Mouse (Mus musculus) splenic B cell, adult 2 months (primary cell): ENCODE measurements around the gene Ankrd22.
A peak's percentile ranks its signal among the peaks of the same experiment; 100 is the strongest.

Experiments used
- DNase-seq: peaks from one replicate; pipeline ENCODE4 v3.0.0-alpha.2; 2011; ENCODE audit warnings: low read depth, low spot score
- H3K27me3 ChIP-seq: 2 replicates; pipeline ENCODE4 v1.6.1; 2012; ENCODE audit warnings: mild to moderate bottlenecking, low read length, moderate library complexity, mixed read lengths; ENCODE audit not compliant: control insufficient read depth, poor library complexity, insufficient read depth, severe bottlenecking
- H3K36me3 ChIP-seq: 2 replicates; pipeline ENCODE4 v1.6.1; 2012; ENCODE audit warnings: mild to moderate bottlenecking, low read length, moderate library complexity, mixed read lengths; ENCODE audit not compliant: control insufficient read depth, poor library complexity, insufficient read depth, severe bottlenecking

The Ankrd22 gene

GRCm38 (mm10) chr19:34153263-34154144 lies 12.3 kb downstream of the Ankrd22 start:
- DNase-seq: no peak
- no peaks in the 10 kb centered on the region for H3K27me3 ChIP-seq
- no peaks in the 10 kb centered on the region for H3K36me3 ChIP-seq

- Histone ChIP-seq H3K27me3 (no peaks in the 10 kb centered on the region), H3K36me3 (no peaks in the 10 kb centered on the region)
- peak; percentile 71 for DNase-seq
Observed at GRCm38 (mm10) chr19:34151909-34152308, 13.9 kb downstream of the Ankrd22 start.

- no peaks in the 10 kb centered on the region for H3K27me3 ChIP-seq
- peak; percentile 47 for DNase-seq
- H3K36me3 ChIP-seq: no peaks in the 10 kb centered on the region
Observed at GRCm38 (mm10) chr19:34148421-34148820, 17.4 kb downstream of the Ankrd22 start.

- DNase-seq: no peak
- no peaks in the 10 kb centered on the region for H3K36me3 ChIP-seq
- H3K27me3 ChIP-seq: no peaks in the 10 kb centered on the region
Observed at GRCm38 (mm10) chr19:34139431-34140046, 26.3 kb downstream of the Ankrd22 start.

GRCm38 (mm10) chr19:34138720-34139430 lies 27.0 kb downstream of the Ankrd22 start:
- Histone ChIP-seq H3K36me3 (no peaks in the 10 kb centered on the region), H3K27me3 (no peaks in the 10 kb centered on the region)
- no peak for DNase-seq

- no peaks in the 10 kb centered on the region for H3K36me3 ChIP-seq
- no peaks in the 10 kb centered on the region for H3K27me3 ChIP-seq
- no peak for DNase-seq
Observed at GRCm38 (mm10) chr19:34120107-34120731, 45.6 kb downstream of the Ankrd22 start.

- no peak for DNase-seq
- Histone ChIP-seq H3K27me3 (no peaks in the 10 kb centered on the region), H3K36me3 (no peaks in the 10 kb centered on the region)
Observed at GRCm38 (mm10) chr19:34119653-34120052, 46.2 kb downstream of the Ankrd22 start.

- no peak for DNase-seq
Observed at GRCm38 (mm10) chr19:34119102-34119501, 46.8 kb downstream of the Ankrd22 start.

GRCm38 (mm10) chr19:34104841-34105240 lies 61.0 kb downstream of the Ankrd22 start:
- Histone ChIP-seq H3K36me3 (no peaks in the 10 kb centered on the region), H3K27me3 (no peaks in the 10 kb centered on the region)
- DNase-seq: no peak

More at GRCm38 (mm10) chr19:34119102-34119501, 46.8 kb downstream of the Ankrd22 start:
- no peaks in the 10 kb centered on the region for H3K27me3 ChIP-seq
- no peaks in the 10 kb centered on the region for H3K36me3 ChIP-seq

- H3K27me3 ChIP-seq: no peaks in the 10 kb centered on the region
- no peak for DNase-seq
Observed at GRCm38 (mm10) chr19:34101888-34102287, 64.0 kb downstream of the Ankrd22 start.

GRCm38 (mm10) chr19:34100633-34101032 lies 65.2 kb downstream of the Ankrd22 start, which contains the start of gene Lipm:
Gene Lipm, plus strand, starts transcription at chr19:34100933.
- H3K36me3 ChIP-seq: no peaks in the 10 kb centered on the region
- DNase-seq: no peak
- H3K27me3 ChIP-seq: no peaks in the 10 kb centered on the region

More at GRCm38 (mm10) chr19:34101888-34102287, 64.0 kb downstream of the Ankrd22 start:
- no peaks in the 10 kb centered on the region for H3K36me3 ChIP-seq

GRCm38 (mm10) chr19:34096228-34096627 lies 69.6 kb downstream of the Ankrd22 start:
- H3K36me3 ChIP-seq: no peaks in the 10 kb centered on the region
- peak; percentile 9 for DNase-seq
- H3K27me3 ChIP-seq: no peaks in the 10 kb centered on the region; the same call in 1 of the 2 replicates

GRCm38 (mm10) chr19:34095381-34095780 lies 70.5 kb downstream of the Ankrd22 start:
- no peak for DNase-seq
- Histone ChIP-seq H3K27me3 (no peaks in the 10 kb centered on the region; the same call in 1 of the 2 replicates), H3K36me3 (no peaks in the 10 kb centered on the region)

GRCm38 (mm10) chr19:34089011-34089680 lies 76.7 kb downstream of the Ankrd22 start:
- DNase-seq: no peak
- Histone ChIP-seq H3K36me3 (no peaks in the 10 kb centered on the region), H3K27me3 (no peaks in the 10 kb centered on the region; the same call in 1 of the 2 replicates)
